Mouse (Mus musculus) heart, postnatal 0 days (tissue): ENCODE measurements around the gene Cdk17. TPM values are rescaled to one million over a fixed set of nuclear protein-coding genes. Genes with fewer than 3 reads are reported as not detected.

Source experiments
- ATAC-seq: fragments of 200-750 bp; cut with Nextera tagmentation; 2 replicates; pipeline ENCODE4 v1.8.0; 2017; ENCODE audit warnings: low read depth, moderate number of reproducible peaks, moderate library complexity; ENCODE audit not compliant: insufficient read depth
- DNase-seq: peaks from one replicate; pipeline ENCODE4 v3.0.0-alpha.2; 2016; ENCODE audit warnings: low spot score
- H3K27ac ChIP-seq: fragments of 300-500 bp; sonication (generic); 2 replicates; pipeline ENCODE4 v1.5.1; 2014; ENCODE audit warnings: low read depth, mild to moderate bottlenecking
- H3K27me3 ChIP-seq: fragments of 300-500 bp; sonication (generic); 2 replicates; pipeline ENCODE4 v1.6.1; 2014; ENCODE audit warnings: low read length, mixed read lengths; ENCODE audit not compliant: control insufficient read depth, insufficient read depth
- H3K36me3 ChIP-seq: fragments of 300-500 bp; sonication (generic); replicated peaks from 2 replicates; pipeline ENCODE4 v1.6.1; 2014; ENCODE audit warnings: low read length, mixed read lengths; ENCODE audit not compliant: control insufficient read depth, insufficient read depth
- H3K4me1 ChIP-seq: fragments of 300-500 bp; sonication (generic); 2 replicates; pipeline ENCODE4 v1.6.1; 2014; ENCODE audit warnings: antibody characterized with exemption; ENCODE audit not compliant: control insufficient read depth, insufficient read depth
- H3K4me2 ChIP-seq: fragments of 300-500 bp; sonication (generic); 2 replicates; pipeline ENCODE4 v1.6.1; 2014; ENCODE audit warnings: low read depth, mild to moderate bottlenecking, low read length, moderate library complexity
- H3K4me3 ChIP-seq: fragments of 300-500 bp; sonication (generic); 2 replicates; pipeline ENCODE4 v1.5.1; 2014; ENCODE audit warnings: low read depth, low read length
- H3K9ac ChIP-seq: fragments of 300-500 bp; sonication (generic); replicated peaks from 2 replicates; pipeline ENCODE4 v1.6.1; 2014; ENCODE audit warnings: low read depth, low read length, mixed read lengths
- H3K9me3 ChIP-seq: fragments of 300-500 bp; sonication (generic); replicated peaks from 2 replicates; pipeline ENCODE4 v1.6.1; 2016; ENCODE audit warnings: low read length; ENCODE audit not compliant: control insufficient read depth
- CTCF ChIP-seq: IDR thresholded peaks from 2 replicates; pipeline ENCODE4 v1.5.1; 2016; ENCODE audit warnings: antibody characterized with exemption, control low read depth, low read depth
- EP300 ChIP-seq: IDR thresholded peaks from 2 replicates; pipeline ENCODE4 v1.6.1; 2016; ENCODE audit warnings: antibody characterized with exemption, low read depth
- WGBS: fragments of 180-500 bp; shearing (Covaris S2); extraction: QIAGEN DNeasy Blood & Tissue Kit; methylation state at CpG from one replicate; pipeline ENCODE4 v1.1.7; 2014; 5-methylcytosine and 5-hydroxymethylcytosine counted together
- polyA plus RNA-seq: library from polyadenylated mRNA; unstranded; fragments of >200 nt; fragmentation: Nextera tagmentation; extraction: Ambion mirVana; gene quantifications from 2 replicates; pipeline ENCODE4 v1.2.1, GENCODE M21; 2015
- total RNA-seq: library from RNA; depleted of rRNA; stranded (reverse); fragments of >200 nt; gene quantifications from 2 replicates; pipeline ENCODE4 v1.2.3, GENCODE M21; 2014; ENCODE audit warnings: low replicate concordance

Cdk17 gene
- total and polyA plus RNA-seq, 2 experiments from 2014 or later = 12.3 to 40.2 TPM

GRCm38 (mm10) chr10:93177471-93177870 lies 16.8 kb downstream of the Cdk17 start:
- peaks cover 36% of the 10 kb centered on the region for H3K4me1 ChIP-seq
- no peak overlapping the region for H3K4me3 ChIP-seq
- H3K36me3 ChIP-seq = peaks cover 7% of the 10 kb centered on the region; the same call in 1 of the 2 replicates
- peak overlapping the region; percentile 48 for H3K4me2 ChIP-seq
- TF ChIP-seq EP300 (no peak), CTCF (no peak)
- H3K27ac ChIP-seq = peak overlapping the region; percentile 85
- DNase-seq (peak; percentile 73), ATAC-seq (0 out of 2 replicates have a peak, but pooled peaks have one; percentile 40)
- 10% methylated on average over 5 of the region's 5 CpGs for WGBS
- H3K9ac ChIP-seq = no peak overlapping the region
- H3K27me3 ChIP-seq = no peaks in the 10 kb centered on the region
- H3K9me3 ChIP-seq = no peaks in the 10 kb centered on the region

GRCm38 (mm10) chr10:93177874-93178273 lies 17.2 kb downstream of the Cdk17 start:
- H3K4me3 ChIP-seq = no peak overlapping the region
- TF ChIP-seq CTCF = no peak
- no peak for TF ChIP-seq EP300
- ATAC-seq (peak; percentile 51; the same call in 1 of the 2 replicates), DNase-seq (peak; percentile 73)
- no peak overlapping the region for H3K9ac ChIP-seq
- peaks cover 36% of the 10 kb centered on the region for H3K4me1 ChIP-seq
- peak overlapping the region; percentile 48 for H3K4me2 ChIP-seq
- no peaks in the 10 kb centered on the region for H3K9me3 ChIP-seq
- peaks cover 7% of the 10 kb centered on the region; the same call in 1 of the 2 replicates for H3K36me3 ChIP-seq
- peak overlapping the region; percentile 85 for H3K27ac ChIP-seq
- WGBS = 24% methylated on average over 4 of the region's 4 CpGs
- no peaks in the 10 kb centered on the region for H3K27me3 ChIP-seq

GRCm38 (mm10) chr10:93178662-93179061 lies 18.0 kb downstream of the Cdk17 start:
- Histone ChIP-seq H3K27ac (peak overlapping the region; percentile 85), H3K4me2 (no peak overlapping the region), H3K9ac (no peak overlapping the region), H3K4me3 (no peak overlapping the region), H3K27me3 (no peaks in the 10 kb centered on the region), H3K36me3 (no peaks in the 10 kb centered on the region), H3K9me3 (no peaks in the 10 kb centered on the region), H3K4me1 (peaks cover 36% of the 10 kb centered on the region)
- ATAC-seq (no peak), DNase-seq (no peak)
- WGBS = 94% methylated on average over 5 of the region's 5 CpGs
- TF ChIP-seq EP300 (no peak), CTCF (peak; percentile 17; the same call in 1 of the 2 replicates)

GRCm38 (mm10) chr10:93179669-93180460 lies 19.2 kb downstream of the Cdk17 start:
- no peak overlapping the region for H3K4me2 ChIP-seq
- 76% methylated on average over 11 of the region's 11 CpGs for WGBS
- H3K4me3 ChIP-seq = no peak overlapping the region
- H3K27ac ChIP-seq = peak overlapping the region; percentile 88
- peaks cover 37% of the 10 kb centered on the region for H3K4me1 ChIP-seq
- no peak for ATAC-seq
- H3K9ac ChIP-seq = no peak overlapping the region
- TF ChIP-seq CTCF (no peak), EP300 (no peak)
- H3K9me3 ChIP-seq = no peaks in the 10 kb centered on the region
- H3K27me3 ChIP-seq = no peaks in the 10 kb centered on the region
- no peak for DNase-seq
- H3K36me3 ChIP-seq = no peaks in the 10 kb centered on the region

- no peak overlapping the region for H3K4me2 ChIP-seq
- no peak overlapping the region for H3K4me3 ChIP-seq
- no peak overlapping the region for H3K27ac ChIP-seq
- no peak overlapping the region for H3K9ac ChIP-seq
- no peaks in the 10 kb centered on the region for H3K9me3 ChIP-seq
- TF ChIP-seq EP300 (no peak), CTCF (no peak)
- H3K27me3 ChIP-seq = no peaks in the 10 kb centered on the region
- no peaks in the 10 kb centered on the region for H3K36me3 ChIP-seq
- 83% methylated on average over 8 of the region's 8 CpGs for WGBS
- ATAC-seq (no peak), DNase-seq (no peak)
- peaks cover 28% of the 10 kb centered on the region for H3K4me1 ChIP-seq
Measured at GRCm38 (mm10) chr10:93184351-93184976, 23.8 kb downstream of the Cdk17 start.
